Mouse (Mus musculus) bone marrow, adult 2 months (tissue): ENCODE measurements around the gene Snapc4.

ENCODE experiments used
- CTCF ChIP-seq: fragments of 200-500 bp; IDR thresholded peaks from 2 replicates; pipeline ENCODE4 v1.5.1; 2011; ENCODE audit warnings: low read length, control low read depth; ENCODE audit not compliant: control insufficient read depth, insufficient read depth
- POLR2A ChIP-seq: fragments of 200-500 bp; IDR thresholded peaks from 2 replicates; pipeline ENCODE4 v1.6.1; 2011; ENCODE audit warnings: low read depth, mild to moderate bottlenecking, control low read depth, low read length, borderline replicate concordance; ENCODE audit not compliant: control insufficient read depth

GRCm38 (mm10) chr2:26348241-26348640 is 32.2 kb downstream of the Snapc4 start:
- TF ChIP-seq CTCF (no peak), POLR2A (no peak)
